Mouse (Mus musculus) kidney, postnatal 0 days (tissue): ENCODE data around the gene Ccdc125. TPM values are rescaled to one million over a fixed set of nuclear protein-coding genes. Genes with fewer than 3 reads are reported as not detected.
A peak's percentile ranks its signal among the peaks of the same experiment; 100 is the strongest.

Experiments used
- ATAC-seq: fragments of 200-750 bp; cut with Nextera tagmentation; replicated peaks from 2 replicates; pipeline ENCODE4 v1.8.0; 2017; ENCODE audit warnings: low read depth, moderate number of reproducible peaks, moderate TSS enrichment, moderate library complexity; ENCODE audit not compliant: low FRiP score
- DNase-seq: peaks from one replicate; pipeline ENCODE4 v3.0.0-alpha.2; 2016; ENCODE audit warnings: low spot score
- H3K27ac ChIP-seq: fragments of 300-500 bp; sonication (generic); 2 replicates; pipeline ENCODE4 v1.5.1; 2014; ENCODE audit warnings: mild to moderate bottlenecking
- H3K27me3 ChIP-seq: fragments of 300-500 bp; sonication (generic); 2 replicates; pipeline ENCODE4 v1.6.1; 2014; ENCODE audit warnings: low read length, mixed read lengths; ENCODE audit not compliant: insufficient read depth
- H3K36me3 ChIP-seq: fragments of 300-500 bp; sonication (generic); 2 replicates; pipeline ENCODE4 v1.6.1; 2014; ENCODE audit warnings: low read length, mixed read lengths; ENCODE audit not compliant: insufficient read depth
- H3K4me1 ChIP-seq: fragments of 300-500 bp; sonication (generic); replicated peaks from 2 replicates; pipeline ENCODE4 v1.6.1; 2014; ENCODE audit warnings: antibody characterized with exemption, low read length, mixed read lengths; ENCODE audit not compliant: insufficient read depth
- H3K4me2 ChIP-seq: fragments of 300-500 bp; sonication (generic); 2 replicates; pipeline ENCODE4 v1.6.1; 2014; ENCODE audit warnings: mild to moderate bottlenecking, low read length, moderate library complexity, mixed read lengths
- H3K4me3 ChIP-seq: fragments of 300-500 bp; sonication (generic); replicated peaks from 2 replicates; pipeline ENCODE4 v1.5.1; 2014; ENCODE audit warnings: low read depth, low read length
- H3K9ac ChIP-seq: fragments of 300-500 bp; sonication (generic); 2 replicates; pipeline ENCODE4 v1.6.1; 2014; ENCODE audit warnings: low read depth, low read length
- H3K9me3 ChIP-seq: fragments of 300-500 bp; sonication (generic); replicated peaks from 2 replicates; pipeline ENCODE4 v1.6.1; 2016; ENCODE audit warnings: low read length, inconsistent platforms, mixed read lengths
- CTCF ChIP-seq: IDR thresholded peaks from 2 replicates; pipeline ENCODE4 v1.5.1; 2016; ENCODE audit warnings: antibody characterized with exemption, low read depth, mild to moderate bottlenecking, moderate library complexity
- WGBS: fragments of 180-500 bp; shearing (Covaris S2); extraction: QIAGEN DNeasy Blood & Tissue Kit; methylation state at CpG from one replicate; pipeline ENCODE4 v1.1.7; 2014; 5-methylcytosine and 5-hydroxymethylcytosine counted together
- polyA plus RNA-seq: library from polyadenylated mRNA; unstranded; fragments of >200 nt; fragmentation: Nextera tagmentation; extraction: Ambion mirVana; gene quantifications from 2 replicates; pipeline ENCODE4 v1.2.1, GENCODE M21; 2015

The Ccdc125 gene
- polyA plus RNA-seq, 1 experiment from 2014 or later, result 6.1 TPM

- peaks cover 4% of the 10 kb centered on the region for H3K4me1 ChIP-seq
- H3K4me2 ChIP-seq, result peak within 1 kb of the TSS; percentile 70
- peak; percentile 77 for ATAC-seq
- no peaks in the 10 kb centered on the region for H3K9me3 ChIP-seq
- no peaks in the 10 kb centered on the region for H3K27me3 ChIP-seq
- H3K9ac ChIP-seq, result peak within 1 kb of the TSS; percentile 96
- DNase-seq, result no peak
- 1% methylated on average over 61 of the region's 63 CpGs for WGBS
- H3K36me3 ChIP-seq, result 0 out of 2 replicates have a peak, but pooled peaks cover 3% of the 10 kb centered on the region
- no peak for TF ChIP-seq CTCF
- peak within 1 kb of the TSS; percentile 96 for H3K27ac ChIP-seq
- peak within 1 kb of the TSS; percentile 95 for H3K4me3 ChIP-seq
These were observed 17.9 kb upstream of the Ccdc125 start, which contains the start of gene Taf9 for GRCm38 (mm10) chr13:100651439-100652186. TSS of gene Taf9 (plus strand) at chr13:100651579.

GRCm38 (mm10) chr13:100658091-100658490, 11.4 kb upstream of the Ccdc125 start:
- H3K27ac ChIP-seq, result no peak overlapping the region
- no peak overlapping the region for H3K9ac ChIP-seq
- 89% methylated on average over 5 of the region's 5 CpGs for WGBS
- H3K4me3 ChIP-seq, result no peak overlapping the region
- DNase-seq (no peak), ATAC-seq (no peak)
- H3K4me2 ChIP-seq, result no peak overlapping the region
- H3K27me3 ChIP-seq, result no peaks in the 10 kb centered on the region
- no peaks in the 10 kb centered on the region for H3K4me1 ChIP-seq
- 0 out of 2 replicates have a peak, but pooled peaks cover 6% of the 10 kb centered on the region for H3K36me3 ChIP-seq
- TF ChIP-seq CTCF, result no peak
- no peaks in the 10 kb centered on the region for H3K9me3 ChIP-seq

GRCm38 (mm10) chr13:100659864-100660456, 9.6 kb upstream of the Ccdc125 start:
- Histone ChIP-seq H3K4me2 (no peak overlapping the region), H3K4me1 (no peaks in the 10 kb centered on the region), H3K27ac (no peak overlapping the region), H3K36me3 (0 out of 2 replicates have a peak, but pooled peaks cover 6% of the 10 kb centered on the region), H3K9ac (no peak overlapping the region), H3K9me3 (no peaks in the 10 kb centered on the region), H3K4me3 (no peak overlapping the region), H3K27me3 (no peaks in the 10 kb centered on the region)
- peak; percentile 97 for TF ChIP-seq CTCF
- peak; percentile 91 for DNase-seq
- 32% methylated on average over 4 of the region's 4 CpGs for WGBS
- no peak for ATAC-seq

- Histone ChIP-seq H3K27me3 (no peaks in the 10 kb centered on the region), H3K27ac (peak overlapping the region; percentile 85; the same call in 1 of the 2 replicates), H3K4me1 (no peaks in the 10 kb centered on the region), H3K9ac (peak overlapping the region; percentile 71), H3K9me3 (no peaks in the 10 kb centered on the region), H3K36me3 (no peaks in the 10 kb centered on the region), H3K4me3 (peak overlapping the region; percentile 60), H3K4me2 (peak overlapping the region; percentile 69)
- no peak for TF ChIP-seq CTCF
- ATAC-seq, result no peak
- peak; percentile 25 for DNase-seq
- WGBS, result 42% methylated on average over 9 of the region's 9 CpGs
These were observed 744 bp downstream of the Ccdc125 start for GRCm38 (mm10) chr13:100670181-100670741.

GRCm38 (mm10) chr13:100675936-100676635, 6.6 kb downstream of the Ccdc125 start:
- no peak overlapping the region for H3K4me3 ChIP-seq
- WGBS, result 73% methylated on average over 15 of the region's 15 CpGs
- no peak overlapping the region for H3K4me2 ChIP-seq
- H3K9me3 ChIP-seq, result no peaks in the 10 kb centered on the region
- ATAC-seq (no peak), DNase-seq (no peak)
- no peaks in the 10 kb centered on the region for H3K4me1 ChIP-seq
- no peak for TF ChIP-seq CTCF
- H3K9ac ChIP-seq, result no peak overlapping the region
- no peak overlapping the region for H3K27ac ChIP-seq
- no peaks in the 10 kb centered on the region for H3K36me3 ChIP-seq
- H3K27me3 ChIP-seq, result no peaks in the 10 kb centered on the region

- no peak overlapping the region for H3K9ac ChIP-seq
- H3K4me1 ChIP-seq, result no peaks in the 10 kb centered on the region
- H3K27me3 ChIP-seq, result no peaks in the 10 kb centered on the region
- DNase-seq (no peak), ATAC-seq (no peak)
- 86% methylated on average over 8 of the region's 8 CpGs for WGBS
- no peaks in the 10 kb centered on the region for H3K9me3 ChIP-seq
- no peak overlapping the region for H3K4me2 ChIP-seq
- H3K4me3 ChIP-seq, result no peak overlapping the region
- H3K27ac ChIP-seq, result no peak overlapping the region
- no peak for TF ChIP-seq CTCF
- no peaks in the 10 kb centered on the region for H3K36me3 ChIP-seq
These were observed 12.1 kb downstream of the Ccdc125 start for GRCm38 (mm10) chr13:100681615-100682014.
